Mouse (Mus musculus): ENCODE data around the gene Mrgprb8.
"Not testable (repeated sequence)": the region's sequence is repeated elsewhere in the genome, so short reads cannot be mapped to it uniquely, and the experiment has no call there.

Gene Mrgprb8

DNA sequence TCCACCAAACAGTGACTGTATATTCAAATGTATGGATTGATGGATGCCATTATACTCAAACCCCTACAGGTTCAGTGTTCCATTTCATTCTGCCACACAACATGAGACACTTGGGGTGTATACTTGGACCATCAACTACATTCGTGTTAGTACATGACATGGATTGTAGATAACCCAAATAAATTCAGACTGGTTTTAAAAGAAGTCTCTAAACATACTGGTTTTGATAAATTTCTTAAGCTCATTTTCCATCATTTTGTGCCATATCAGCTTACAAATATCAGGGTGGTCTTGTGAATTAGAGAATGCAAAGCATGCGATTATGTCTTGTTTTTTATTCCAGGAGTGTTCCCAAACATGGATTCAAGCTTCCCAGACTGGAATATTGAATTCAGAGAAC, at the start of gene Mrgprb8:
Gene Mrgprb8 (plus strand): TSS at position 301 of the 400 bp plus-strand sequence.
- in situ Hi-C loops (cut with MboI; ENCODE audit: low pct_unique_long_range_greater_than_20kb in 1 of 2, low sequenced_read_pairs in 2 of 2, unreplicated experiment in 1 of 2), result no loop called here

DNA sequence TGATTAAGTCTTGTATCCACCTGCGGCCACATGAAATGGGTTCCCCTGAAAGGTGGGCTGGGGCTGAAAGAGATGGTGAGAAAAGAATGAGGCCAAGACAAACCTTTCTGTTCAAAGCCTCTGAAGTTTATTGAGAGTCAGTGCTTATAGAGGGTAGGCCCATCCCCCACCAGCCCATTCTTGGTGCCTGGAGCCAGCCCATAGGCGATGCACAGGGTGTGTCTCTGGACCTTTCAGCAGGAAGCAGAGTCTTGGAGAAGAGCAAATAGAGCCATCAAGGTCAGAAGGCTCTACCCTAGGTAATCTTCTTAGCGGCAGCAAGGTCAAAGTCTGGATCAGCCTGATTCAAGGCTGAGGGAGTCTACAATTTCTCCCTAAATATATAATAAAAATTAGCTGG, 47.6 kb downstream of the Mrgprb8 start:
- in situ Hi-C loops (cut with MboI; ENCODE audit: low pct_unique_long_range_greater_than_20kb in 1 of 2, low sequenced_read_pairs in 2 of 2, unreplicated experiment in 1 of 2), result not testable (repeated sequence)

DNA sequence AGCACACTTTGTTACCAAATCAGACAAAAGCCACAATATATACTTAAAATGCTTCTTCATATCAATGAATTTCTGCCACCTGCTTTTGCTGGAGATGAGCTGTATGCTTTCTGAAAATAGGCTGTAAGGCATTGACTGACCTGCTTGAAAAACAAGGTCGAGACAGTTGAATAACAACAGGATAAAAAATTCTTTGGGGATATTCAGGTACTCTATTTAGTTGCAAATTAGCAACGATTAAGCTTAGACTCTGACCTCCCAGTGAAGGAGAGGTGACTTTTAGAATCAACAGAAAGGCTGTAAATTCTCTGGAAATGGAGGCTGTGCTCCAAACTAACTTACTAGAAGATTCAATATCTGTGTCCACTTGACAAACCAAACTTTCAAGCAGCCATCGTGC, 48.3 kb downstream of the Mrgprb8 start:
- in situ Hi-C loops (cut with MboI; ENCODE audit: low pct_unique_long_range_greater_than_20kb in 1 of 2, low sequenced_read_pairs in 2 of 2, unreplicated experiment in 1 of 2), result no loop called here
